Mouse (Mus musculus) right cerebral cortex, adult 2 months (tissue): ENCODE results near the gene Ptpn22.

Experiments used
- DNase-seq, 2 experiments: peaks; one replicate each; pipeline ENCODE4 v3.0.0; 2021 to 2022; ENCODE audit warnings: low spot score in 2 of 2

Ptpn22 gene

GRCm38 (mm10) chr3:103920094-103920493 is 60.5 kb downstream of the Ptpn22 start:
- no peak for DNase-seq

GRCm38 (mm10) chr3:103925302-103925701 is 65.7 kb downstream of the Ptpn22 start:
- DNase-seq, result no peak

- no peak for DNase-seq
Observed at GRCm38 (mm10) chr3:103927511-103927910, 67.9 kb downstream of the Ptpn22 start.

- DNase-seq, result no peak
Observed at GRCm38 (mm10) chr3:103944794-103945562, 85.4 kb downstream of the Ptpn22 start.

- DNase-seq, result no peak
Observed at GRCm38 (mm10) chr3:103948666-103949065, 89.1 kb downstream of the Ptpn22 start.

- no peak for DNase-seq
Observed at GRCm38 (mm10) chr3:103960622-103961021, 101.0 kb downstream of the Ptpn22 start.
